Mouse (Mus musculus) fat pad, adult 2 months (tissue): Measurements from ENCODE around the gene Spsb4.
A peak's percentile ranks its signal among the peaks of the same experiment; 100 is the strongest.
"Not testable (repeated sequence)": the region's sequence is repeated elsewhere in the genome, so short reads cannot be mapped to it uniquely, and the experiment has no call there.

ENCODE experiments used
- DNase-seq: peaks from one replicate; pipeline ENCODE4 v3.0.0-alpha.2; 2011; ENCODE audit warnings: low read depth, low spot score; ENCODE audit errors: extremely low read depth

The Spsb4 gene

DNA sequence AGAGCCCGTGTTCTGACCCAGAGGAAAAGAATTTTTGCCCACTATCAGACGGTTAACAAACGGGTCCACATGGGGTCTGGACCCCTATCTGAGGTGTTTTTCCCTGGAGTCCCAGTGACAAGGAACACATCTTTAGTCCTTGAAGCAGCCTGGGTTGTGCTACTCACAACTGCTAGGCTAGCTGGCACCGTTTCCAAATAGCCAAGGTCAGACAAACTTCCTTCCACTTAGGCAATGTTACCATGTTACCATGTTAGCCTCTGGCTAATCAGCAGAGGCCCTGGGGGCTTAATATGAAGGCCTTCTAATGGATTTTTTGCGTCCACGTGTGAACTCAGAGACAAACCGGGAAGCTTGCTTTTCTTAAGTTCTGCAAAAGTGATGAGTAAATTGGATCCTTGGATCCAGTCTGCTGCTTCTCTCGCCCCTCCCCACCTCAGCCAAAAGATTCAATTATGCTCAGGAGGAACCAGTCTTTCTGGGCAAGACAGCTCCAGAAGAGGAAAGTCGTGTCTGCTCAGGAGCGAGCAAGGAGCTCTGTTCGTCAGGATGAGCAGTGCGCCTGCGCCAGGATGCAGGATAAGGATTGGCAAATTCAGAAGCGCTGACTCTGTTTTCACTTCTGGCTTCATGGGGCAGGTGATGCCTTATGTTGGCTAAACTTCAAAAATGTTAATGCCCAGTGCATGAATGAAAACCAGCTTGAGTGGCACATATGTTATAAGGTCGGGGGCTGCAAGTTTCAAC lies 64.4 kb downstream of the Spsb4 start:
- DNase-seq = no peak

DNA sequence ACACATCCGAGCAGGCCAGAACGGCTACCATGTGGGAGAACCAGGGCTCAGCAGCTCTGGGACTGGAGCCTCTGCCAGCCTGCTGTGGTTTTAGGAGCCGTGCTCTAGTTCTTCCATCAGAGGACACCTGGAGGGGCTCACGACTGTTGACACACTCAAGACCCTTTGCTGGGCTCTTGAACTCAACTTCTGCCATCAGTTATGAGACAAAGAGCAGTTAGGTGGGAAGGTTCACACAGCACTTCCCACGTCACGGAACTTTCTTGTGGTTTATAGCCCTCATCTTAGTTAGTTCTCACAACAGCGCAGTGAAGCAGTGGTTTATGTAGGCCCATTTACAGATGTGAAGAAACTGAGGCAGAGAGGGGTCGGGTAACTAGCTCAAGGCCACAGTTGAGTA lies 65.2 kb downstream of the Spsb4 start:
- no peak for DNase-seq

DNA sequence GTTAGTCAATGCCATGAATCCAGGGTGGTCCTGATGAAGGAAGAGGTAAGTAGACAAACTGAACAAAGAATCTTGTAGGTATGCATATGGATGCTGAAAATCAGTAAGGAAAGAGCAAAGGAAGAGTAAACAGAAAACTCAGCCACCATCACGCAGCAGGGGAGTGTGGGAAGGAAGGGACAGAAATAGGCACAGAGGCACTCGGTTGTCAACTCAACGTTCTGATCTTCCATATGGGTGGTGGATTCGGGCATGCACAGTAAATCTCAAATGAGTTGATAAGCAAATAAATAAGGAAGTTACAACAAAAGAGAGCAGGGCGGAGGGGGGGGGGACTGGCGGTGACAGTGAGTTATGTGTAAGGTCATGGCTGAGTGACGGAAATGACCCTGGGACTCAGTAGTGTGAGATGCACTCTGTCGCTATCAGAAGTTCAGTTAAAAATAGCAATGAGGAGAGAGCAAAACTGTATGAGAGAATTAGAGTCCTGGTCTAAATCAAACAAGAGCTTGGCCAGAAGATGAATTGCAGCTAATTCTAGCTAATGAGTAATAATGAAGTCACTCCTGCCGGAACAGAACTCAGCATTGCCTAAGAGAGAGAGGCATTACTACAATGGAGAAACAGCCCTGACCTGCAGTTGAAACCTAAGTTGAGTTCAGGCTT lies 66.2 kb downstream of the Spsb4 start:
- DNase-seq = no peak

DNA sequence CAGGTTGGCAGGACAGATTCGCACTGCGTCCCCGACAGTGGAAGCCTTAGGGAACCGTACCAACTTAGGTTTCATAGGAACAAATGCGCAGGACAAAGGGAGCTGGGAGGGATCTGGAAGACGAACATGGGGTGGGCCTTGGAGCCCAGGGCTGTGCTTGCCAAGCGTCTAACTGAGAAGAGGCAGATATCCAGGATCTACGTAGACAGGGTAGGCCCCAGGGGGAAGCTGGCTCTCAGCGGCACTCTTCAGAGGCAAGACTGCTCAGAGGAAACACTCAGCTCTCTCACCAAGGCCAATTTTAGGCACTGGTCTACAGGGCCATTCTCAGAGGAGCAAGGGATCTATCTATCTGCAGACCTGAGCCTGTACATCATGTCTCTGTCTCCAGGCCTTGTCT lies 69.1 kb downstream of the Spsb4 start:
- DNase-seq = no peak

DNA sequence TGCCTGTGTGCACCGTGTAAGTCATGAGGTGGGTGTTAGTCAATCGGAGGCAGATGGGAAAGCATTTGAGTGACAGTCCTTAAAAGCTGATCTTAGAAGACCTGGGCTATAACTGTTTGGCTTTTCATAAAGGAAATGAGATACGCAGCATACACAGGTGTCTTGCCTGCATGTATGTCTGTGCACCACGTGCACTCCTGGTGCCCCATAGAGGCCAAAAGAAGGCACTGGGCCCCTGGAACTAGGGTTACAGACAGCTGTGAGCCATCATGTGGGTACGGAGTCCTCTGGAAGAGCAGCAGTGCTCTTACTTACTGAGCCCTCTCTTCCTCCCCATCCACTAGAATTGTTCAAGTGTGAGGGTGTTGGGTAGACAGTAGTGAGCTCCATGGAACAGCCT lies 70.1 kb downstream of the Spsb4 start:
- no peak for DNase-seq

DNA sequence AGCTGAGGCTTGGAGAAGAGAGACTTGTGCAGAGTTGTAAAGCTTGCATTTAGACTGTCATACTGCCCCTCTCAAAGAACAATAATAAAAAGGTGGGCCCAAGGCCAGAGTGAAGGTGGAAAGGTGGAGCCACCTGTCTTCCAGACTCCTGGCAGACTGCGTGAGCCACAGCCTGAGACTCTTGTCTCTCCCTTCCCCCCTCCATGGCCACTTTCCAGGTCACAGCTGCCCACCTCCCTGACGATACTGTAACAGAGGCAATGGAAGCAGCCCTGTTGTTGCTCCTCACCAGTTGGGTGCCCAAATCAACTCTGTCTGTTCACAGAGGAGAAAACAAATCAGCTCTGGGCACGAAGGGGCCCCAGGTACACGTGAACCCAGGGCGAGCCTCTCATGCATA lies 71.5 kb downstream of the Spsb4 start:
- DNase-seq = no peak

DNA sequence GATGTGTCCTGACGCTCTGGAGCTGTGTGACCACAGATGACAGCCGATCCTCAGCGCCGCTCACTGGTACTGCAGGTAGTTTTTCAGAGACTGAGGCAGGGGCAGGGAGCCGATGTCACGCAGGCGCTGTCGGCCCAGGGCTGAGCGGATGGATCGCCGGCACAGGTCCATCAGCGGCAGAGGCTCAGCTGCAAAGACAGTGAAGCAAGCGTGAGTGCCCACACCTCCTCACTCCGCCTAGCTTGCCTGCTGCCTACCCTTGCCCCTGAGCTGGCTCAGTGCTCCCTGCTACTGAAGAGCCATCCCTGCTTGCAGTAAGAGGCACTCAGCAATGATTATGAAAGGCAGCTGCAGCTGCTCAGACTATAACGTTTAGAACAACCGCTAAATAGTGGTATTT lies 74.1 kb downstream of the Spsb4 start:
- DNase-seq = no peak

DNA sequence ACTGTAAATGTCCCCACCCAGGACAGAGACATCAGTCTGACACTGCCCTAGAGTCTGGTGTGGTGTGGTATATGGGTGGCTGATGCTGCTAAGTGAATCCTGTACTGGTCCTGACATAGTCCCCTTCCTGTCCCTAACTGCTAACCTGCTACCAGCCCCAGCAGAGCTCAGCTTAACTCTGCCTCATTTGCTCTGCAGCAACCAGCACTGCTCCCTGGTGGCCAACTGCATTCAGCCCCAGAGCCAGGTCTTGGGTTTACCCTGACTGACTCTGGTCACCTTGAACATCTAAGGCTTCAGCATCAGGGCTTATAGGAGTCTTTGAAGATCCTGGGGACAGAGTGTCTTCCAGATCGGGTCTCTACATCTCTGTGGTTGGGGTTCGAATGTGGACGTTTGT lies 75.7 kb downstream of the Spsb4 start:
- DNase-seq = no peak

DNA sequence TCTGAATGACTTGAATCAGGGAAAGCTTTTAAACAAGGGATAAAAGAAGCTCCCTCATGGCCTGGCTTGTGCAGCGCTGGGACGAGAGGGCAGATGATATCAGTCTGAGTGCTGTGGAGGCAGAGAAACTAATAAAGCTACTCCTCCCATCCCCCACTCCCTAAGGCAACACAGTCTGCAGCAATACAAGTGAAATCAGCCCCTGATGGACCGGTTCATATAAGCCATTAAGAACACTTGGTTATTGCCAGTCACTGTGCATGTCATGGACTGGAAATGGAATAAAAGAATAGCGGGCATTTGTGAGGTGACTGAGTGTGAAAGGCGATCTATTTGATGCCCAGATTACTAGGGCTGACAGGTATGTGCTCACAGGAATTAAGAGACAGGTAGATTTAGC lies 79.8 kb downstream of the Spsb4 start:
- DNase-seq = peak; percentile 70

DNA sequence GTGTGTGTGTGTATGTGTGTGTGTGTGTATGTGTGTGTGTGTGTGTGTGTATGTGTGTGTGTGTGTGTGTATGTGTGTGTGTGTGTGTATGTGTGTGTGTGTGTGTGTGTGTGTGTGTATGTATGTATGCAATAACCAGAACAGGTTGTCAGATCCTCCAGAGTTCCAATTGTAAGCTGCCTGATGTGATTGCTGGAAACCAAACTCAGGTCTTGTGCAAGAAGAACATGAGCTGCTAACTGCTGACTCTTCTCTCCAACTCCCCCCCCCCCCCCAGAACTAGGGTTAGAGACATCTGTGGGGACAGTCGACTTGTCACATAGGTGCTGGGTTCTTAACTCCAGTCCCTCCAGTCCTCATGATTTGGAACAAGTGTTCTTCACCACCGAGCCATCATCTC lies 82.2 kb downstream of the Spsb4 start:
- DNase-seq = not testable (repeated sequence)

DNA sequence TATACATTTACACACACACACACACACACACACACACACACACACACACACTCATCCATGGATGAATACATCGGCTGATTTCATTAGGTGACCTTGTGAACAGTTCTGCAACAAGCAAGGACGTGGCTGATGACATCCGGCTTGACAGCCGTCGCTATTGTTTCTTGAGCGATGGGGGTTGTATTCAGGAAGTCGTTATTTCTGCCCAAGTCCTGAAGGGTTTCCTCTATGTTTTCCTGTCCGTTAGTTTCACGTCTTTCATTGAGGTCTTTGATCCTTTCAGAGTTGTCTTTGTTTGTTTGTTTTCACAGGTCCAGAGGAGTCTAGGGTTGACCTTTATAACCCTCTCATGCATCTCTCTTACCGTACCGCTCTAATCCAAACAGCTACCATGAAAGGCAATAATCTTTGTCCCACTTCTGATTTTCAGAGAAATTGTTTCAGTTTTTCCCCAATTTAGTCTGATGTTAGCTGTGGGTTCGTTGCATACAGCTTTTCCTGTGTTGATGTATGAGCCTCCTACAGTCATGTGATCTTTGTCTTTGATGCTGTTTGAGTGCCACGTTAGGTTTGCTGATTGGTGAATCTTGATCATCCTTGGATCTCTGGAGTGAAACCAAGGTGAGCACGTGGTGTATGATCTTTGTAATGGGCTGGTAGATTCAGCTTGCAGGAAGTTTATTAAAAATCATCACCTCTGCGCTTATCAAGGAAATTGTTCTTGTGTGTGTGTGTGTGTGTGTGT lies 82.9 kb downstream of the Spsb4 start:
- no peak for DNase-seq

DNA sequence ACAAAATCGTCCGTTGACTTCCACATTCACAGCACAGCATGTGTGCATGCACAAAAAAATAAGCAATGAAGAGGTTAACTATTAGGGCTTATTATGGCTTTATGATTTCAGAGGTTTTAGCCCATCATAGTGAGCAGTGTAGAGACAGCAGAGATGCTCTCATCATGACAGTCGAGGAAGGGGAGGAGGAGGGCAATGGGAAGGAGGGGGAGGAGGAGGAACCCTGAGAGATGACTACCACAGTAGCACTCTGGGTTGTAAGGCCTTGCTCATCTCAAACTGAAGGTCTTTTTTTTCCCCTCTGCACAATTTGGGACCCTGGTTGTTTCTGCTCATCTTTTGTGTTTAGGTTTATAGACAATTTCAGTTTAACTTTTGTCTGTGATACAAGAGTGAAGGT lies 83.8 kb downstream of the Spsb4 start:
- no peak for DNase-seq

DNA sequence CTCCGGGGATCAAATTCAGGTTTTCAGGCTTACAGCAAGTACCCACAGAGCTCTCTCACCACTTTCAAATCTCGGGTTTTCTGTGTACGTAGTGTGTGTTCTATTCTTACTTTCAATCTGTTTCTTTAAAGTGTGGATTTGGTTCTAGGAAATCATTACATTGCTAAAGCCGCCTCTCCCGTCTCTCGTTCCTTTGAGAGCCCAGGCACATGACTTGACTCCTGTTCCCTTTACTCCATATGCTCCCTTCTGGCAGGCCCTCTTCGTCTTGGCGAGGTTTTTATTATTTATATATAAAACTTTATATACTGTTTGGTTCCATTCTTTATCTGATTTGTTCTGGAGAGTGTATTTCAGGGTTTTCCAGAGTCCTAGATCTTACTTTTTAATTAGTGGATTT lies 85.9 kb downstream of the Spsb4 start:
- no peak for DNase-seq

DNA sequence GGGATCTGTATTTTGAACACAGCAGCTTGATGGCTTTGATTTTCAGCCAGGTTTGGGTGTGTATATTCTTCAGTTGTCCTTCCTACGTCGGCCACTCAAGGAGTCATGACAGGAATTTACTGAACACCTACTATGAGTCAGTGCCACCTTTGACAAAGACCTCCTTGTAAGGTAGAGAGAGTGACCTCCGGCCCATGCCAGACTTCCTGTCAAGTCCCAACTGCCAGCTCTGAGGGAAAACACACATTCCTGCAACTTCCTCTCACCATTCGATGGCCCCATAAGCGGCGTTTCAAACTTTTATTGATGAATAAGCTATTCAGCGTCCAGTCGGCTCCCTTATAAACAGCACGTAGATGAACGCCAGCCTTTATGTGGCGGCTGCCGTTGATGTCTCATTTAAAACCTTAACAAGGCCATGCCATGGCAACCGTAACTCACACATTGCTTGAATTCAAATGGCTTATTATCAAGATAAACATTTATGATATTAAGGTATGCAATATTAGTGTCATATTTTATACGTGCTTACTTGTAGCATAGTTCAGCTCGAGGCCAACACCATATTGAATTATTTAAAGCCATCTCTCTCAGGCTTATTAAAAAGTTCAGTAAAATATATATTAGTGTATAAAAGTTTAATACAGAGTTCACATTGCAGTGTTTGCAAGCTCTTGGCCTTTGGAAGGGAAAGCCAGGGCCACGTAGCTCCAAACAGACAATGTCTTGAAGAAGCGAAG lies 94.9 kb downstream of the Spsb4 start:
- no peak for DNase-seq

DNA sequence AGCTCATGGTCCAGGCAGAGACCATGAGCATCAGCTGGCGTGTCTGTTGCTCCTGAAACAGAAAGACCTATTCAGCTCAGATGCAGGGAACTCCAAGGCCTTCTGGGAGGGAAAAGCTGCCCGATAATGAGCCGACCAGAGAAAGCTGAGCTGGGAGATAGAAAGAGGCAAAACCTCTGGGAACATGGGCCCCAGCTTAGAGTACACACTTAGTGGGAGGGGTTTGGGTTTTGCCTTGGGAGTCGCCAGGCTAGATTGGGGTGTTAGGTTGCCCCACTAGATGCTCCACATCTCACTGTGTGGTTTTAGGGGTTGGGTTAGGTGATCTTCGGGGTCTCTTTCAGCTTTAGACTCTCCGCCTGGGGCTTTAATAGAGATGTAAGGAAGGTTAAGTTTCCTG lies 95.5 kb downstream of the Spsb4 start:
- no peak for DNase-seq

DNA sequence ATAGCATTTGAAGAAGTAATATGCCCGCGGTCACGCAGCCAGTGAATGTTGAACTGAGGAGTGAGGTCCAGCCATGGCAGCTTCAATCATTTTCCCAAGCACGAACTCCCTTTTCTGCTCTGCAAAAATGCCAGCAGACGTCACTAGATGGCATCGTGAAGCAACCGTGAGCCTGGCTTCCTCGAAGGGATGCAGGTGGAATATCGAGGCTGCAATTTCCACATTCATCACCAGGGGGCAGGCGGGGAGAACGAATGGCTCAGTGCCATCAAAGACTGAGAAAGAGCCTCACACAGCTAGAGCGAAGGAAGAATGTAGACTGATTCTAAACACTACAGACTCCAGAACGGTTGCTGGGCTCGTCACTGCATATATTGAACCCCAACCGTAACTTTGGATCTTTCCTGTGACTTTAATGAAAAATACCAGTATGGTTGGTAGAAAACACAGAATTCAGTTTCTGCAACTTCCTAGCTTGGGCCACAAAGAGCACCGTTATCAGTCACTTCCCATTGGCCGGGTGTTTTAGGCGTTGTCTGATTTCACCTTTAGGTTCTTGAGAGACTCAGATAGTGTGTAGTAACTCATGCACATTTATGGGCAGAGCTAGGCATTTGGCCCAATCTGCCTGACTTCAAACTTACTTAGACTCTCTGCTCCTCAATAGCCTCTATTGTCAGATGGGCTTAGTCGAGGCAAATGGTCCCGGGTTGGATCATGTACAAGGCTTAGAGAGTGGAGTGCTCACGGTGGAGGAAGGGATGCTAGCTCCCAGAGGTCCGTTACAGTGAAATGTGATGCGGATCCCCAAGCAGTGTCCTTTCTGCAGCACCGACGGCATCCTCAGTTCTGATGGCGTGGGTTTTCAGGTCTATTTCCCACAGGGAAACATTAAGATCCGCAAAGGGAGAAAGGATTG lies 101.8 kb downstream of the Spsb4 start:
- DNase-seq = no peak

DNA sequence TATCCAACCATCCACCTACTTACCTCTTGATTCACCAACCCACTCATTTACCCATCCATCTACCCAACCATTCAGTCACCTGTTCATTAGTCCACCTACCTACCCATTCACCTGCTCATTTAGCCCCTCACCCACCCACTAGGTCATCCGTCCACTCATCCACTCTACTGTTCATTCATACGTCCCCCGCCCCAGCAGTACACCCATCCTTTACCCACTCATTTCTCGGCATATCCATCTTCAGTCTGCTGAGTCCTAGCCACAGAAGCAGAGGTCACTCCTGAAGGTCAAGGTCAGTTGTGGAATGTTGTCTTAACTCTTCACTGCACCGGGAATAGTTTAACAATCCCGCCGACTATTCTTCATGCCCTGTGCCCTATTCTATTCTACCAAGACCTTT lies 102.6 kb downstream of the Spsb4 start:
- no peak for DNase-seq

DNA sequence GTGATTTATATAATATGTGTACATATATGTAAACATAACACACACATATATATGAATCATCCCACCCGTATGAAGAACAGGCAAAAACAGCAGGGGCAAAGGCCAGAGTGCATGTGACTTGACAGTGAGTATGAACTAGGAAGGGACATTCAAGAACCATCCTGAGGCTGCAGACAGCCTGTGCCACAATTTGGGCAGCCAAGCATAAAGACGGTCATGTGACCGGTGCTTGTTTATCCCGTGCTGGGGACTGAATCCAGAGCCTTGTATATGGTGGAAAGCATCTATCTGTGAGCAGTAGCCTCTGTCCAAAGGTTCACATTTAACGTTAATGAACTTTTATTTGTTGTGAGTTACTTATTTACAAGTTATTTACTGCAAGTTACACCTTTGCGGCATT lies 103.8 kb downstream of the Spsb4 start:
- no peak for DNase-seq

DNA sequence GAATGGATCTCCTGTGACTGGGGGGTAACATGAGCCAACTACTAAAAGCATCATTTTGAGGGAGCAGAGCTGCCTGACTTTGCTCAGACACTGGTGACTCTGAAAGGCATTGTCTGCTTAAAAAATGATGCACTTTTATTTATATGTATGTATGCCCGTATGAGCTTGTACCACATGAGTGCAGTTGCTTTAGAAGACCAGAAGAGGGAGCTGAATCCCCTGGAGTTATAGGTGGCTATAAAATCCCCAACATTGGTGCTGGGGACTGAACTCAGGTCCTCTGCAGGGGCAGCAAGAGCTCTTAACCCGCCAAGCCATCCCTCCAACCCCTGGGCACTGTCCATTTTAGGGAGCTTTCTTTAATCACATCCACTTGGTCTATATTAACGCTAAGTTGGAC lies 104.6 kb downstream of the Spsb4 start:
- no peak for DNase-seq

DNA sequence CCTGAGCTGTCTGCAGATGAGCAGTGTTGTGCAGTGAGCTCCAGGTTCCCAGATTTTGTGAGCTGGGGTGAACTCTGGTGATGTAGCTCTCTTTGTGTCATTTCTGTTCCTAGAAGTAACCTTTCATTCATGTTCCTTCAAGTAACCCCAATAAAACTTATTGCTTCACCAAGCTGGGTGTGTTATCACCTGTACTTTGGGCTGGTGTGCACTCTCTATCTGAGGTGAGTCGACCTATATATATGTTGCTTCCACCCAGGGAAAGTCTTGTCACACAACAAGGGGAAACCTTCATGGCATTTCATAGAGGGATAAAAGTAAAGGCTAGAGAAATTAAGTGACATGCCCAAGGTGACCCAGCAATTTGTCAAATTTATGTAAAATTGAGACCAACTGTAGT lies 109.1 kb downstream of the Spsb4 start:
- no peak for DNase-seq
